Mouse (Mus musculus) effector memory CD4-positive, alpha-beta T cell, adult 5 months (primary cell): Measurements from ENCODE around the gene Olfr191. TPM values are rescaled to one million over a fixed set of nuclear protein-coding genes. Genes with fewer than 3 reads are reported as not detected.

Source experiments
- polyA plus RNA-seq: library from polyadenylated mRNA; unstranded; fragments of 100-300 nt; shearing (Covaris generic); gene quantifications from one replicate; pipeline ENCODE4 v1.2.1, GENCODE M21; 2017

Olfr191 gene
- not detected for polyA plus RNA-seq

DNA sequence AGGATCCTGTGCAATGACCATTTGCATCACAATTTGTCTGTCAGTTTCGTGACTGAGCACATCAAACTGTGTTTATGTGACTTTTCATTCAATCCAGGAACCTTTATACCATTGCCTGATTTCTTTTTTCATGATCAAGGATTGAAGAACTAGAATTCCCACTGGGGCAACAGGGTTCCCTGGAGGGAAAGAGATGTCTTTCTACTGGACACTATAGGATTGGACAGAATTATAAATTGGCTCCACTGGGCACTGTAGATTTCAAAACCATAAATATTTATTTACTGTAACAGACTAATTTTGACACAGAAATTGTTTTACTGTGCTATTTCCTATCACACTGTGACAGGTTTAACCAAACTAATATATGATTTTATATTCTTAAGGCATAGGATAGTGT lies at the start of gene Olfr191:
TSS of gene Olfr191 (minus strand) at position 101 of the 400 bp plus-strand sequence.

GRCm38 (mm10) chr16:59120969-59121368 lies 31.3 kb upstream of the Olfr191 start, which contains the start of gene Olfr194:
Gene Olfr194 (minus strand): TSS chr16:59121069.

DNA sequence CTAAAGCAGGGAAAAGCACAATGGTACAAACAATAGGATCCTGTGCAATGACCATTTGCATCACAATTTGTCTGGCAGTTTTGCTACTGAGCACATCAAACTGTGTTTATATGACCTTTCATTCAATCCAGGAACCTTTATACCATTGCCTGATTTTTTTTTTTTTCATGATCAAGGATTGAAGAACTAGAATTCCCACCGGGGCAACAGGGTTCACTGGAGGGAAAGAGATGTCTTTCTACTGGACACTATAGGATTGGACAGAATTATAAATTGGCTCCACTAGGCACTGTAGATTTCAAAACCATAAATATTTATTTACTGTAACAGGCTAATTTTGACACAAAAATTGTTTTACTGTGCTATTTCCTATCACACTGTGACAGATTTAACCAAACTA lies 22.2 kb upstream of the Olfr191 start, which contains the start of gene Olfr193:
TSS of gene Olfr193 (minus strand) at position 101 of the 400 bp plus-strand sequence.

DNA sequence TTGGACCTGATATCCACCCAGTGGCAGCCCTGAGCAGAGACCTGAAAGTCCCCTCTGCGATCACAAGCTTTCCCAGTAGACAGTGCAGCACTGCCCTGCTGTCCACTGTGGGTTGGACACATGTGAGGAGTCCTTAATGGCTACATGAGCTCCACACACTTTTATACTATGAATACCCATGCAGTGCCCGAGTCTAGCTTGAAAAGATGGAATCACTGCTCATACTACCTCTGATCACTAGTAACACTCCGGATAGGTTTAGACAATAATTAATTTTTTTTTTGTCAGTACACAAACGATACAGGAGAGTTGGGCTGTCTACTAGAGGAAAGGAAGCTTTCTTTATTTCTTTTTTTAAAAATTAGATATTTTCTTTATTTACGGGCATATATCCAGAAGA lies 11.7 kb downstream of the Olfr191 start, which contains the start of gene Olfr190:
TSS of gene Olfr190 (minus strand) at position 101 of the 400 bp plus-strand sequence.

DNA sequence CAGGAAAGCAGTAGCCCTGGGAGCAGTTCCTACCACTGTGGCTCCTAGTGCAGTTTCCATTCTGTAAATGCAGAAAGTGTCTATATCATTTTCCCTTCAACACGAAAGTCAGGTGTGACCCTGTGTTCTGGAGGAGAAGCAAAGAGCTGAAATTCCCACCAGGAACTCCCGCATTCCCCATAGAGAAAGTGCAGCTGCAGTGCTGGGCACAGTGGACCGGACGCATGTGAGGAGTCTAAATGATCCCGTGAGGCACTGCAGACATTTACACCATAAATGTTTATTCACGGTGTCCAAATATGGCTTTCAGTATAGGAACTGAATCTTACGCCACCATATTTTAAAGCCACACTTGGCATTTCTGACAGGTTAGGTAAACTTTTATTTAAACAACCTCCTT lies 49.9 kb downstream of the Olfr191 start, which contains the start of gene Olfr187:
TSS of gene Olfr187 (minus strand) at position 58 of the 400 bp plus-strand sequence.

Other genes with a start within 250 kb of the Olfr191 start
- not detected for gene Olfr177, start 215.1 kb downstream of the Olfr191 start, polyA plus RNA-seq
- gene Olfr178, start 197.8 kb downstream of the Olfr191 start, polyA plus RNA-seq = 0.36 TPM
- not detected for gene Olfr181, start 161.1 kb downstream of the Olfr191 start, polyA plus RNA-seq
- not detected for gene Olfr180, start 160.4 kb downstream of the Olfr191 start, polyA plus RNA-seq
- 0.20 TPM for gene Olfr183, start 94.5 kb downstream of the Olfr191 start, polyA plus RNA-seq
- gene Olfr186, start 59.5 kb downstream of the Olfr191 start, polyA plus RNA-seq = 0.16 TPM
- gene Olfr187, start 50.1 kb downstream of the Olfr191 start, polyA plus RNA-seq = not detected
- gene Olfr190, start 11.8 kb downstream of the Olfr191 start, polyA plus RNA-seq = not detected
- not detected for gene Olfr193, start 22.1 kb upstream of the Olfr191 start, polyA plus RNA-seq
- gene Olfr194, start 31.2 kb upstream of the Olfr191 start, polyA plus RNA-seq = not detected
- not detected for gene Olfr195, start 57.2 kb upstream of the Olfr191 start, polyA plus RNA-seq
- gene Olfr196, start 80.6 kb upstream of the Olfr191 start, polyA plus RNA-seq = not detected
- not detected for gene Olfr198, start 113.7 kb upstream of the Olfr191 start, polyA plus RNA-seq
- gene Olfr199, start 129.9 kb upstream of the Olfr191 start, polyA plus RNA-seq = not detected
- gene Olfr201, start 182.8 kb upstream of the Olfr191 start, polyA plus RNA-seq = not detected
- not detected for gene Olfr202, start 197.0 kb upstream of the Olfr191 start, polyA plus RNA-seq
- not detected for gene Olfr203, start 209.1 kb upstream of the Olfr191 start, polyA plus RNA-seq
- gene Olfr204, start 228.4 kb upstream of the Olfr191 start, polyA plus RNA-seq = not detected
- not detected for gene Olfr205, start 241.3 kb upstream of the Olfr191 start, polyA plus RNA-seq